Mouse (Mus musculus) hindbrain, postnatal 0 days (tissue): ENCODE results near the gene Pck2. TPM values are rescaled to one million over a fixed set of nuclear protein-coding genes. Genes with fewer than 3 reads are reported as not detected.

Source experiments
- ATAC-seq: fragments of 200-750 bp; cut with Nextera tagmentation; 2 replicates; pipeline ENCODE4 v1.8.0; 2017; ENCODE audit warnings: mild to moderate bottlenecking, moderate TSS enrichment, moderate library complexity
- DNase-seq: peaks from one replicate; pipeline ENCODE4 v3.0.0-alpha.2; 2015; ENCODE audit warnings: low spot score
- H3K27ac ChIP-seq: fragments of 300-500 bp; sonication (generic); 2 replicates; pipeline ENCODE4 v1.5.1; 2014; ENCODE audit warnings: mild to moderate bottlenecking
- H3K27me3 ChIP-seq: fragments of 300-500 bp; sonication (generic); 2 replicates; pipeline ENCODE4 v1.6.1; 2014; ENCODE audit warnings: low read length, mixed read lengths; ENCODE audit not compliant: insufficient read depth
- H3K36me3 ChIP-seq: fragments of 300-500 bp; sonication (generic); 2 replicates; pipeline ENCODE4 v1.6.1; 2014; ENCODE audit warnings: low read length, mixed read lengths; ENCODE audit not compliant: insufficient read depth
- H3K4me1 ChIP-seq: fragments of 300-500 bp; sonication (generic); 2 replicates; pipeline ENCODE4 v1.6.1; 2014; ENCODE audit warnings: antibody characterized with exemption, low read length, mixed read lengths; ENCODE audit not compliant: insufficient read depth
- H3K4me2 ChIP-seq: fragments of 300-500 bp; sonication (generic); 2 replicates; pipeline ENCODE4 v1.6.1; 2014; ENCODE audit warnings: low read depth, mild to moderate bottlenecking, low read length, moderate library complexity, mixed read lengths
- H3K4me3 ChIP-seq: fragments of 300-500 bp; sonication (generic); 2 replicates; pipeline ENCODE4 v1.5.1; 2014; ENCODE audit warnings: low read length
- H3K9ac ChIP-seq: fragments of 300-500 bp; sonication (generic); replicated peaks from 2 replicates; pipeline ENCODE4 v1.6.1; 2014; ENCODE audit warnings: mild to moderate bottlenecking, low read length, moderate library complexity, mixed read lengths
- H3K9me3 ChIP-seq: fragments of 300-500 bp; sonication (generic); 2 replicates; pipeline ENCODE4 v1.6.1; 2016; ENCODE audit warnings: low read length, mixed read lengths
- CTCF ChIP-seq: IDR thresholded peaks from 2 replicates; pipeline ENCODE4 v1.5.1; 2016; ENCODE audit warnings: antibody characterized with exemption, control low read depth, low read depth
- WGBS: fragments of 180-500 bp; shearing (Covaris S2); extraction: QIAGEN DNeasy Blood & Tissue Kit; methylation state at CpG from one replicate; pipeline ENCODE4 v1.1.7; 2014; 5-methylcytosine and 5-hydroxymethylcytosine counted together
- polyA plus RNA-seq: library from polyadenylated mRNA; unstranded; fragments of >200 nt; fragmentation: Nextera tagmentation; extraction: Ambion mirVana; gene quantifications from 2 replicates; pipeline ENCODE4 v1.2.1, GENCODE M21; 2015
- total RNA-seq: library from RNA; depleted of rRNA; stranded (reverse); fragments of >200 nt; gene quantifications from 2 replicates; pipeline ENCODE4 v1.2.3, GENCODE M21; 2014

Pck2 gene
- total and polyA plus RNA-seq, 2 experiments from 2014 or later, result 19.9 to 30.5 TPM

DNA sequence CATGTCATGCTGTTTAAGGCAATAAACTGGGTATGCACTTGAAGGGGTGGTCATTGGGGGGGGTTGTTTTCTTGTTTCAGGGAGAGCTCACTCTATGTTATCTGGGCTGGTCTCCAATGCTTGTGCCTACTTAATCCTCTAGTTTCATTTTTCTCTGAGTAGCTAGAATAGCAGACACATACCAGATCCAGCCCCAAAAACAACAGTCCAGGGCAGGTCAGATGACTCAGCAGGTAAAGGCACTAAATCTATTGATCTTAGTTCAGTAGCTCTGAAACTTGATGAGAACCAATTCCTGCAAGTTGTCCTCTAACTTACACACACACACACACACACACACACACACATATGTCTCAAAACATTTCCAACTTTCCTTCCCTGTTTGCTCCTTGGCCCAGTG lies 31.7 kb downstream of the Pck2 start:
- Histone ChIP-seq H3K9ac (no peak overlapping the region), H3K9me3 (no peaks in the 10 kb centered on the region), H3K4me2 (no peak overlapping the region), H3K27ac (no peak overlapping the region), H3K4me3 (no peak overlapping the region), H3K4me1 (no peaks in the 10 kb centered on the region), H3K36me3 (peaks cover 31% of the 10 kb centered on the region), H3K27me3 (no peaks in the 10 kb centered on the region)
- DNase-seq (no peak), ATAC-seq (no peak)
- TF ChIP-seq CTCF, result no peak

GRCm38 (mm10) chr14:55575302-55575701 lies 35.2 kb downstream of the Pck2 start, which contains the start of gene Fitm1:
Gene Fitm1, plus strand, starts transcription at chr14:55575617.
- no peak within 1 kb of the TSS for H3K9ac ChIP-seq
- H3K36me3 ChIP-seq, result no peaks in the 10 kb centered on the region
- H3K27me3 ChIP-seq, result no peaks in the 10 kb centered on the region
- H3K27ac ChIP-seq, result no peak within 1 kb of the TSS
- ATAC-seq (no peak), DNase-seq (no peak)
- 93% methylated on average over 8 of the region's 8 CpGs for WGBS
- H3K4me1 ChIP-seq, result no peaks in the 10 kb centered on the region
- no peak for TF ChIP-seq CTCF
- H3K4me2 ChIP-seq, result no peak within 1 kb of the TSS
- no peak within 1 kb of the TSS for H3K4me3 ChIP-seq
- H3K9me3 ChIP-seq, result no peaks in the 10 kb centered on the region

DNA sequence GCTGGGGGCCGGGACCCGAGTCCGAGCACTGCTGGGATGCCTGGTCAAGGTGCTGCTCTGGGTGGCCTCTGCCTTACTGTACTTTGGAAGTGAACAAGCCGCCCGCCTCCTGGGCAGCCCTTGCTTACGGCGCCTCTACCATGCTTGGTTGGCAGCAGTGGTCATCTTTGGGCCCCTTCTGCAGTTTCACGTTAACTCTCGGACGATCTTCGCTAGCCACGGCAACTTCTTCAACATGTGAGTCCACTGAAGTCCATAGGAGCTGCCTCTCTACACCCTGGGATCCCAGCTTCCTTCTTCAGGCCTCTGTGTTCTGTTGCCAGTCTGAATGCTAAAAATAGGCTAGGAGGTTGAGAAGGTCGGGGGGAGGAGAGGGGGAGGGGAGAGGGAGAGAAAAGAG lies 35.6 kb downstream of the Pck2 start:
- WGBS, result 77% methylated on average over 13 of the region's 13 CpGs
- DNase-seq (no peak), ATAC-seq (no peak)
- Histone ChIP-seq H3K4me3 (no peak overlapping the region), H3K4me2 (no peak overlapping the region), H3K4me1 (no peaks in the 10 kb centered on the region), H3K27me3 (no peaks in the 10 kb centered on the region), H3K27ac (no peak overlapping the region), H3K36me3 (no peaks in the 10 kb centered on the region), H3K9me3 (no peaks in the 10 kb centered on the region), H3K9ac (no peak overlapping the region)
- no peak for TF ChIP-seq CTCF

- DNase-seq, result no peak
- WGBS, result 75% methylated on average over 16 of the region's 16 CpGs
- ATAC-seq, result no peak
Measured at GRCm38 (mm10) chr14:55576376-55576775, 36.3 kb downstream of the Pck2 start.

GRCm38 (mm10) chr14:55577871-55578667 lies 38.0 kb downstream of the Pck2 start, which contains the start of gene Psme1:
Gene Psme1, plus strand, starts transcription at chr14:55578123.
- ATAC-seq (peak; percentile 95), DNase-seq (peak; percentile 92)
- WGBS, result under 1% methylated on average over 31 of the region's 32 CpGs
- H3K4me2 ChIP-seq, result peak within 1 kb of the TSS; percentile 92
- H3K4me3 ChIP-seq, result peak within 1 kb of the TSS; percentile 57
- H3K9ac ChIP-seq, result peak within 1 kb of the TSS; percentile 83
- no peaks in the 10 kb centered on the region for H3K4me1 ChIP-seq
- no peaks in the 10 kb centered on the region for H3K27me3 ChIP-seq
- peaks cover 9% of the 10 kb centered on the region; the same call in 1 of the 2 replicates for H3K36me3 ChIP-seq
- TF ChIP-seq CTCF, result no peak
- H3K9me3 ChIP-seq, result no peaks in the 10 kb centered on the region
- H3K27ac ChIP-seq, result peak within 1 kb of the TSS; percentile 85

More at GRCm38 (mm10) chr14:55576376-55576775, 36.3 kb downstream of the Pck2 start:
- Histone ChIP-seq H3K27me3 (no peaks in the 10 kb centered on the region), H3K36me3 (0 out of 2 replicates have a peak, but pooled peaks cover 2% of the 10 kb centered on the region), H3K4me1 (no peaks in the 10 kb centered on the region), H3K4me3 (no peak overlapping the region), H3K4me2 (no peak overlapping the region), H3K27ac (no peak overlapping the region), H3K9ac (no peak overlapping the region), H3K9me3 (no peaks in the 10 kb centered on the region)
- no peak for TF ChIP-seq CTCF

- no peak for TF ChIP-seq CTCF
- DNase-seq (peak; percentile 64), ATAC-seq (peak; percentile 24)
- Histone ChIP-seq H3K27me3 (no peaks in the 10 kb centered on the region), H3K4me1 (no peaks in the 10 kb centered on the region), H3K36me3 (peaks cover 9% of the 10 kb centered on the region; the same call in 1 of the 2 replicates), H3K4me3 (peak overlapping the region; percentile 57), H3K9me3 (no peaks in the 10 kb centered on the region), H3K4me2 (peak overlapping the region; percentile 92), H3K27ac (peak overlapping the region; percentile 85), H3K9ac (peak overlapping the region; percentile 83)
- 38% methylated on average over 6 of the region's 6 CpGs for WGBS
Measured at GRCm38 (mm10) chr14:55578668-55579269, 38.7 kb downstream of the Pck2 start.
